Mouse (Mus musculus): Measurements from ENCODE around the gene St6galnac3. TPM values are rescaled to one million over a fixed set of nuclear protein-coding genes. Genes with fewer than 3 reads are reported as not detected.

St6galnac3 gene
- total RNA-seq, 1 experiment from 2014 or later, result 6.8 TPM

DNA sequence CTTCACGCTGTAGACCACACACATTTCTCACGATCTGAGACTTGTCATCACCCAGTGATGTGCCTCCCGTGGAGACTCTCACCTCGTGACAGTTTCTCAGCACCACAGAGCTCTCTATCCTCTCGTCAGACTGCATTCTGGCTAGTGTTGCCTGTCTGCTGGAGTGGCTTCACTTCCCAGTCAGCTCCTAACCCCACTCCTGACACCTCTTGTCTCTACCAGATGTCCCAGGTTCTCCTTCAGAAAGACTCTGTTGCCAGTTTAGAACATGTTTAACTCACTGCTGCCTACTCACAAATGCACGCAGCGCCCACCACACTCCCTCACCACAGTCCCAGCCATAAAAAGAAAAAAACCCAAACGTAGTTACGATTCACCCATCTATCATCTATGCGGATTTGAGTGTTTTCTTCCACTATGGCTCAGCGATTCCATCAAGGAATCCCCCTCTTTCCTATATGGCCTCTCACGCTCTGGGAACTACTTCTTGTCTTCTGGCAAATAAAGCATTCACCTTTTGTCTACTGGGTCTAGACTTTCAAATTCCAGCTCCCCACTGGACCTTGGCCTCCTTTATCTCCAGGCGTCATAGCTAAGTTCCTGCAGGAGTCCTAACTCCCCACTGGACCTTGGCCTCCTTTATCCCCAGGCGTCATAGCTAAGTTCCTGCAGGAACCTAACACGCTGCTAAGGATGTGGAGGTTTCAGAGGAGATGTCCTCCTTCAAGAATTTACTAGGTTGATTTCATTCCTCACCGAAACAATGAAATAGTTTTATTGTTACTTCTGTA, 371.5 kb downstream of the St6galnac3 start:
- ATAC-seq (ENCODE audit: extremely low read depth, insufficient number of reproducible peaks, low FRiP score, poor library complexity, severe bottlenecking), result no peak

DNA sequence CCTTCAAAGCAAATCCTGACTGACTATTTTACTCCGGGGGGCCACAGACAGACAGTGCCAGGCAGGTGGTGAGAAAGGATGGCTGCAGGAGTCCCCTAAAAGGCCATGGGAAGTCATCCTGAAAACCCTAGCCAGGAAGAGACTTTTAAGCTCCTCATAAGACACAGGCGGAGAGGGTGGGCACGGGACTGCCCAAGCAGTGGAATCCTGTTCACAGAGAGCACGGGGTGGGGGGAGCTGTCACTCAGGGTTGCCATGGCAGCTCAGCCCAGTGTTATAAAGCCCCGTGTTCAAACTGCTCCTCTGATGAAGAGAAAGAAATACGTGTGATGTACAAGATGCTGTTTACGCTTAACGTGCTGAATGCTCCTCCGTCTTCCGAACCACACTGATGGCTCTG, 375.0 kb downstream of the St6galnac3 start:
- ATAC-seq (ENCODE audit: extremely low read depth, insufficient number of reproducible peaks, low FRiP score, poor library complexity, severe bottlenecking), result no peak

DNA sequence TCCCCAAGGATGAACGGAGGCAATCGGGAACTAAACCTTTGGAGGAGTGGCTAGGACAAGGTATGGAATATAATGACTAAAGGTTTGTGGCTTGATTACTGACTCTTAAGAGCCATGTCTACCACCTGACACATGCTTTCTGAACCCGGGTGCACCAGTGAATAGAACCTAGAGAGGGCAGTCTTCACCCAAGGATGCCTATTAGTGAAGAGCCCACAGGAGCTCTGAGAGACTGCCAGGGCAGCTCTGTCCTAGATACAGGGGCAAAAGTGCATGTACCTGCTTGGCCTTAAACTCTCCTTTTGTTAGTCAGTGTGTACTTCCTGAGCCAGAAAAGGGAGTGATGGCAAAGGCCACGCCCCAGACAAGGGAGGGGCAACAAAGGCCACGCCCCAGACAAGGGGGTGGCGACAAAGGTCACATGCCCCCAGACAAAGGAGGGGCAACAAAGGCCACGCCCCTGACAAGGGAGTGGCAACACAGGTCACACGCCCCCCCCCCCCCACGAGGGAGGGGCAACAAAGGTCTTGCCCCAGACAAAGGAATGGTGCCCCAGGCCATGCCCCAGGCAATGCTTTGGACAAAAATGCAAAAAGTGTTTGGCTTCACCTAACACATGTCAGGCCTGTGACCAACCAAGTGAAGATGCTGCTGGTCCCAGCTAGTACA, 376.0 kb downstream of the St6galnac3 start:
- ATAC-seq (ENCODE audit: extremely low read depth, insufficient number of reproducible peaks, low FRiP score, poor library complexity, severe bottlenecking), result no peak

DNA sequence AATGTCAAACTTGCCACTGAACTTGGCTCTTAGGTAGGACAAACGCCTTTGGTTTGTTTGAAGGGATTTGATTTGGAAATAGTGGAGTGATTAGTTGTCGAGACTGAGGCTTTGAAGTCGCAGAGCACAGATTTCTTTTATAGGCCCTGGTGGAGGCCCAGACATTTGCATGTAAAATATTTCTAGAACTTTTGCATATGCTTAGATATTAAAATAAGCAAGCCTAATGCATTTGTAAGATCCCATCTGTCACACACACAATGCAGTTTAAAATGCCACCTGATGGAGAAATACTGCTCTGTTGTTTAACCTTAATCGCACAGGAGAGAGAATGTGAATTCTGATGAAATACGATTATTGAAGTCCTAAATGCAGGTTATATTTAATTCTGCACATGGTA, 380.0 kb downstream of the St6galnac3 start:
- ATAC-seq (ENCODE audit: extremely low read depth, insufficient number of reproducible peaks, low FRiP score, poor library complexity, severe bottlenecking), result no peak

DNA sequence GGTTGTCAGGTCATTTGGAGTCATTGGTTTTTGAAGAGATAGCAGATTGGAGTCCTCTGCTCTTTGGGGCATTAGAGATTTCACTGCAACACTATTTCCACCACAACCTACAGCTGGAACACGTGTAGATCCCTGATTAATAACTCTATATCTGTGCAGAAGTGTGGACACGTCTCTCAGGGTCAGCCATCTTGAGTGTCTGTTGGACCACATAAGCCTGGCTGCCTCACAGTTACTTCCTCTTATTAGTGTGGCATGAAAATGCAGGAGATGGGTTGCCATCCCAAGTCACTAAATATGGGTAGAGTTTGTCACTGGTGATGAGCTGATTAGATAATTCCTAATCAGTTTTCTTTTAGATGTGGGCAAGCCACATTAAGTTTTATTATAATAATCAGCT, 385.0 kb downstream of the St6galnac3 start:
- no peak for ATAC-seq (ENCODE audit: extremely low read depth, insufficient number of reproducible peaks, low FRiP score, poor library complexity, severe bottlenecking)

DNA sequence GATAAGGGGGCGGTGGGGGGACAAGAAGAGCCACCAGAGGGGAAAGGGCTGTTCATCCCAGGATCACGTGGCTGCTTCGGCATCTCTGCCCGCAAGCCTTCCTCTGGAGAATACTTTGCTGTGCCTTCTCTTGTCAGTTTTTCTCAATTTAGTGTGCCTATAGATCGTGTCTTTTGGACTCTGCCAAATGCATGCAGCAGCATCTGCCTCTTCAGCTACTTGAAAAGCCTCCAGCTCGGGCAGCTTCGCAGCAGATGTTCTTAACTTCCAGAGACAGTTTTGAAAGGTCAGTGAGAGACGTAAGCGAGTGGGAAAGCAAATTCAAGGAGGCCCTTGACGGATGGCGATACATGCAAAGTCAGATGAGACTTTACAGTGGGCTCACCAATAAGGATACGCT, 385.9 kb downstream of the St6galnac3 start:
- ATAC-seq (ENCODE audit: extremely low read depth, insufficient number of reproducible peaks, low FRiP score, poor library complexity, severe bottlenecking), result no peak

DNA sequence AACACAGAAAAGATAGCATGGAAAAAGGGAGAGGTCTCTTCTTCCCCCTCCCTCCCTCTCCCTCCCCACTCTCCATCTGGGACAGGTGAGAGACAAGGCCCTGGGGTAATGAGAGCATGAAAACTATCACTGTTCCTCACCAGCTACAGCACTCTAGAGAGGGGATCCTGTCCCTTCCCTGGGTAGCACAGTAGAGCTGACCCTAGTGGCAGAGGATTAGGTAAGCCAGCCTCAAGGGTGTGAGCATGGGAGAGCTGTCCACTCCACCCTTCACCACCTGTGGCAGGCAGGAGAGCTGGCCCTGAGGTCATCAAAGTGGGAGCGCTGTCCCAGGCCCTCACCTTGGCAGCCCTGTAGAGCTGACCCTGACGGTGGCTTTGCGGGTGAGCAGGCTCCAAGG, 387.2 kb downstream of the St6galnac3 start:
- ATAC-seq (ENCODE audit: extremely low read depth, insufficient number of reproducible peaks, low FRiP score, poor library complexity, severe bottlenecking), result no peak

DNA sequence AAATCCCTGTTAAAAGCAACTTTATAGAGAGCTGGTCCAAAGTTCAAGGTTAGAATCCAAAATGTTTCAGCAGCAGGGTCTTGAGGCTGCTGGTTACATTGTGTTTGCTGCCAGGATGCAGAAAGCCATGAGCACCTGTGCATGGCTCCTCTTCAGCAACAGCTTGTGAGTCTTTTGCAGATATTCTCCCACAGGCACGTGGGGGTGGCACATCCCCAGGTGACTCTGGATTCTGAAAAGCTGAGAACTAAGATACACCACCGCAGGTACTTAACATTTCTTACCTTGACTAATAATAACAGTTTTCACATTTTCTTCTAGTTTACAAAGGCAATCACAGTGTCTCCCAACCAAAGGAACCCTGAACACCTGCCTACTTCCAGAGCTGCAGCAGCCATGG, 387.8 kb downstream of the St6galnac3 start:
- no peak for ATAC-seq (ENCODE audit: extremely low read depth, insufficient number of reproducible peaks, low FRiP score, poor library complexity, severe bottlenecking)

DNA sequence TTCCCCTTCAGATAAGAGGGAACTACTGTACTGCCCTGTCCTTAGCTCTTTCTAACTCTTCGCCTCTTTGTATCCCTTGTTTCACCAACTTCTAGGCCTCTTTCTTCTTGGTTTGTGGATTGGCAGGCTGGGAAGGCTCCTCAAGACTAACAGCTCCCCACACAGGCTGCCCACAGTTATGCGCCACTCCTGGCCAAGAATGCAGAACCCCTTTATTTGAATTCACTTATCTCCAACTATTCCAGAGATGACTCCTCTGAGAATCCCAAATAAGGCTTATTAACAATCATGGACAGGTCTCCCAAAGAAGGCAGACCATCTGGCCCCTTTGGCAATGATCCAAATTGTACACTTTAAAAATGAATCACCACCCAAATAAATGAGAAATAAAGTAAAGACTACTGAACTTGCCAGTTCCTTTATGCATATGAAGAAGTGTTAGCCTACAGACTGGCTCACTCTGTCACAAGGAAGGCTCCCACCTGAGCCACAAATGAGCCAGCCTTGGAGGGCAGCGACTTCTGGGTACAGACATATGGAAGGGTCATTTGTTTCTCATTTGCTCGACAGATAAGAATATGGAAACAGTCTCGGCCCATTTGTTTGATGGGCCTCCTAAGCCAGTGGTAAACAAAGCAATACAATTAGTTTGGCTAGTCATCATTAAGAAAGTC, 390.7 kb downstream of the St6galnac3 start:
- ATAC-seq (ENCODE audit: extremely low read depth, insufficient number of reproducible peaks, low FRiP score, poor library complexity, severe bottlenecking), result no peak

DNA sequence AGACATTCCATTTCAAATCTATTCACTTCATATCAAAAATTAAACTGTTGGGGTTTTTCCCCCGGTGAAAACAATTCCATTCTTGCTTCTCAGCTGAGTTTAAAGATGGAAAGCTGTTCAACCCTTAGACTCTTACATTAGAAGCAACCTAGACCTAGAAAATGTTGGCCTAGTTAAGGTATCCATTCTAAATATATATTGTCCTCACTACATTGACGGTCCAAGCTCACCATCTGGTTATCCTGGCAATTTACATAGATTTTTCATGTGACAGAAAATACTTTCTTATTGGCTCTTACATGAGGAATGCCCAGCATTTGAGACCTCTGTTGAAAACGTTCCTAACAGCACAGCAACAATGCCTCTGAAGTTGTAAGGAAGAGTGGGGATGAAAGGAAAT, 400.7 kb downstream of the St6galnac3 start:
- no peak for ATAC-seq (ENCODE audit: extremely low read depth, insufficient number of reproducible peaks, low FRiP score, poor library complexity, severe bottlenecking)

DNA sequence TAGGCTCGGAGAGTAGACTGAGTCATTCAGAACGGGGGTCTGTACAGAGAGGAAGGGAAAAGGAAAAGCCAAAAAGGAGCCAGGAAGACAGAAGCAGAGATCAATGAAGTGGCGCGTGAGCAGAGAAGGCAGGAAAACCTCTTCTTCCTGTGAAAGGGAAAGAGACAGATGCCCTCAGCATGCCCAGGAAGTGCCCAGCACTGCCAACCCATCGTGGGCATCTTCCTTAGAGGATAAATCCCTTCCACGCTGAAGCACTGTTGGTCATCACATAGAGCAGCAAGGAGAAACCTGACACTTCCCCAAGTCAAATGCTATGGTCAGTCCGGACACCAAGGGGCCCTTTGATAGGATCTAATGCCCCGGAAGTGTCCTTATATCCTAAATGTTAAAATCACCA, 401.5 kb downstream of the St6galnac3 start:
- ATAC-seq (ENCODE audit: extremely low read depth, insufficient number of reproducible peaks, low FRiP score, poor library complexity, severe bottlenecking), result no peak

DNA sequence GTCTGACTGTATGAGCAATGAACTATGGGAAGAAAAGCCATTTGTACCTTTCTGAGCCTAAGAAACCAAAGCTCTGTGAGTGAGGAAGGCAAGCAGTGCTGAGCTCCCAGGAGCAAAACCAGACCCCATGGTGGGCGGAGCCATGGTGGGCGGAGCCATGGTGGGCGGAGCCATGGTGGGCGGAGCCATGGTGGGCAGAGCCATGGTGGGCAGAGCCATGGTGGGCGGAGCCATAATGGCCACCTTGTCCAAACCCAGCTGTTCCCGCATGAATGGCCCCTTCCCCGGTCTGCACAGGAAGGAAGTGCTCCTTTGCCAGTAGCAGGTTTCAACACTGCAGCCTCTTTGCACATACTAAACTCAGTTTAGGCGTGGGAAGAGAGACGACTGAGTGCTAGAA, 411.4 kb downstream of the St6galnac3 start:
- no peak for ATAC-seq (ENCODE audit: extremely low read depth, insufficient number of reproducible peaks, low FRiP score, poor library complexity, severe bottlenecking)

DNA sequence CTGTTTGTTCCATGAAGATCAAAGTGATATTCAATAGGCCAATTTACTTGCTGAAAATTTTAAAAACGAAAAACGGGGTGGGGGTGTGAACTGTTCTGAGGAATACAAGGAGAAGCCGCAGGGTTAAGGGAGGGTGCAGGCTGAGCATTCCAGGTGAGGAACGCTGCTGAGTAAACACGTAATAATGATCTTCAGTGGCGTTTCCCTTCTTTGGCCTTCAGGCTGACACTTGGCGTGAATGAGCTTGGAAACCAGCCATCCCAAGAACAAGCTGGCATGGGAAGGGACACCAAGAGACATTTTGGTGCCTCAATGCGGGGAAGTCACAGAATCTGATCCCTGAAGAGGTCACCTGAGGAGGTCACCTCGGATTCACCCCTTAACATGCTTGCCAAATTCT, 411.8 kb downstream of the St6galnac3 start:
- ATAC-seq (ENCODE audit: extremely low read depth, insufficient number of reproducible peaks, low FRiP score, poor library complexity, severe bottlenecking), result no peak

DNA sequence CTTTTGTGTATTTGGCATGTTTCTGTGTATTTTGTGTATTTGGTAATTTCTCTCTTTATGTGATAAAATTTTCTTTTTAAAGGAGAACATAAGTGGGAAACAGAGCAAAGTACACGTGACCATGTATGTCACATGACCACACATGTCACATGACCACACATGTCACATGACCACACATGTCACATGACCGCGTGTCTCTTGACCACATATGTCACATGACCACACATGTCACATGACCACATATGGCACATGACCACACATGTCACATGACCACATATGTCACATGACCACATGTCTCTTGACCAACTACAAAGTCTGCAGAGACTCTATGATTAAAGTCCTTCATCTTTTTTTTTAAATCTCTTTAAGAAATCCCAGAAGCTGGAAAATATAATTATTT, 413.0 kb downstream of the St6galnac3 start:
- no peak for ATAC-seq (ENCODE audit: extremely low read depth, insufficient number of reproducible peaks, low FRiP score, poor library complexity, severe bottlenecking)

DNA sequence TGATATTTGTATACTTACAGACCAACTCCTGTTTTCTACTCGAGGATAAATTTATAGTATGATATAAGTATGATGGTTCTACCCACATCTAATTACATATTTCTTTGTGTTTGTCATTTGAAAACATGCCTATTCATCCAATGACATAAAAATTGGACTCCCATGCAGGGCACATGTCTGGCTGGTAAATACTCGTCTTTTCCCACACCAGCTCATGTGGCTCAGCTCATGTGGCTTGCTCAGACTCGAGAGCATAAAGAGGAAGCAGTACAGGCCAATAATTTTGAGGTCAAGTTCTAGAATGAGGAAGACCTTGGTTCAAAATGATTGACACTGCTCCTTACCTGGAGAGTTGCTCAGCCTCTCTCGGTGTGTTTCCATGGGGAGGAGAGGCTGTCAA, 416.6 kb downstream of the St6galnac3 start:
- ATAC-seq (ENCODE audit: extremely low read depth, insufficient number of reproducible peaks, low FRiP score, poor library complexity, severe bottlenecking), result no peak

DNA sequence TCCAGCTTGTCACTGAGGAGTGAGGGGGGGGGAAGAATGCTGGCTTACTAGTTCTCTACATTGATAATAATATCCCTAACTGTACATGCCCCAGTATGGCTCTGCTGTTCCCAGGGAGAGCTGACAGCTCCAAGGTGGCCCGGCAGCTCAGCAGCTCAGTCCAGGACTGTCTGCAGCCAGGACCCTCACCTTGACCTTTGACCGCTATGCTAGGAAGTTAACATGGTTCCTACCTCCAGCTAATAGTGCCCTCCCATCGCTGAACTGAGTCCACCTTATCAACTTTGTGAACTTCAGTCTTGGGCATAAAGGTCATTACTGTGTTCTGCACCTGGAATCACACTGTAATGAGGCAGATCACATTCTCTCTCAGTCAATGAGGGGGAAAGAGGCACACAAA, 419.8 kb downstream of the St6galnac3 start:
- no peak for ATAC-seq (ENCODE audit: extremely low read depth, insufficient number of reproducible peaks, low FRiP score, poor library complexity, severe bottlenecking)

DNA sequence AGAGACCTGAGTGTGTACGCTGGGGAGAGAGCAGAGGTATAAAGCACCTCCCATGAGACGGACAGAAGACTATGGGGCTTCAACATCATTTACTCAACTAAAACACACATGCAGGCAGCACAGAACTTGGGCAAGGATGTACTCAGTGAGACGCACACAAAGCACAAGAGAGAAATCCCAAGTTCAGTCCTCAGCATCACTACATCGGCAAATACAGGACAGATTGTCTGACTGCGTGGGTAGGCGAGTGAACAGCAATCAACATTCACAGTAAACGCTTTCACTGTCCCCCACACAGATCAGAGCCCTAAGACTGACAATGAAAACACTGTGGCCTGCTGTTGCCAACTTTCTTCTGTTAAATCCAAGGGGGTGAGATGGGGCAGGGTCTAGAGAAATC, 422.6 kb downstream of the St6galnac3 start:
- ATAC-seq (ENCODE audit: extremely low read depth, insufficient number of reproducible peaks, low FRiP score, poor library complexity, severe bottlenecking), result no peak

DNA sequence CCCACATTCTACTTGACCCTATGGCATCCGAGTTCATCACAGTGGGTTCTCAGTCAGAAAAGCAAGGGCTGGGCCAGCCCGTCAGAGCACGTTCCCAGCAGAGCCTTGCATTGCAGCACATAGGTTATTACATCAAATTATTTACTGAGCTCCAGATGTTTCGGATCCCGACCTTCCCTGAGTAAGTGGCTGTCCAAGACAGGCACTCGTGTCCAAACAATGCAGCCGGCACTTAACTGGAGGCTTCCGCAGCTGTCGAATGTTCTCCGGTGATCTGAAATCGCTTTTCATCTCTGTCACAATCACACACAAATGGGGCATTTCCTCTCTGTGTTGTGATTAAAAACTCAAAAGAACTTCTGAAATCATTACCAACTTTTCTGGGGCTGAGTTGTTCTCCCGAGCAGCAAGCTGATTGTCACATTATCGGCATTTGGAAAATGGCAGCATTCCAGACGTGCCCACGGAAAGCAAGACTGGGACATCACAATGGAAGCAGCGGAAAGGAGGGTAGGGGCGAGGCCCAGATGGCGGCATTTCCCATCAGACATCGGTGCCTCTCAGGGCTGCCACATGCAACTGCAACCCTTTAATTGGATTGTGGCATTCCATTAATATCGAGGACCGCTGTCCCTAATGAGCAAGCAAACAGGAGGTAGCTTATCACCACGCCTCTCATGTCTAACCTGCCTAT, 428.5 kb downstream of the St6galnac3 start:
- no peak for ATAC-seq (ENCODE audit: extremely low read depth, insufficient number of reproducible peaks, low FRiP score, poor library complexity, severe bottlenecking)

DNA sequence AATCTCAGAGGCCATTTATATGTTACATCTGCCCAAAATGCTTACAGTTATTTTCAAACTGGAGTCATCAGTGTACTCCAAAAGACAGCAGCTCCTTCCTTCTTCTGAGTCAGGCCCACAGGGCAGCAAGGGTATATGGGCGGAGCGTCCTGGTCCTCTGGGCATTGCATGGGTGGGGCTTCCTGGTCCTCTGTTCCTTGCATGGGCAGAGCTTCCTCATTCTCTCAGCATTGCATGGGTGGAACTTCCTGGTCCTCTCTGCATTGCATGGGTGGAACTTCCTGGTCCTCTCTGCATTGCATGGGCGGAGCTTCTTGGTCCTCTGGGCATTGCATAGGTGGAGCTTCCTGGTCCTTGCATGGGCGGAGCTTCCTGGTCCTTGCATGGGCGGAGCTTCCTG, 432.1 kb downstream of the St6galnac3 start:
- ATAC-seq (ENCODE audit: extremely low read depth, insufficient number of reproducible peaks, low FRiP score, poor library complexity, severe bottlenecking), result peak; percentile 40; the same call in 1 of the 2 replicates

DNA sequence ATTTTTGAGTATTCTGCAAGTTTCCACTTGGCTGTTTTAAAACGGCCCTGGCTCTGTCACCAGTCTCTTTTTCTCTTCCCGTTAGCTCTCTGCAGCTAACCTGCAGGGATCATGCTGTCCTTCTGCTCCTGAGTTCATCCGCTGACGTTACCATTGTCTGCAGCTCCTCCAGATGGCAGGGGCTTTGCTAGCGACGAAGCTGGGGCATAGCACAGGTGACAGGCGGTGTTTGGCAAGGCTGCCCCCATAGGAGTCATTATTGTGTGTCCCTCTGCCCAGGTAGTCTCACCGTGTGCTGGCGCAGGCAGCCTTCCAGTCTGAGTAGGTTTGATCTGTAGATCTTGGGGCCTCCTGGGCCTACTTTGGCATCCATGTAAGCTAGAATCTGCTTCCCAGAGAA, 432.6 kb downstream of the St6galnac3 start:
- no peak for ATAC-seq (ENCODE audit: extremely low read depth, insufficient number of reproducible peaks, low FRiP score, poor library complexity, severe bottlenecking)
